Mouse (Mus musculus) heart, postnatal 10 days (tissue): ENCODE data around the gene Cep250. TPM values are rescaled to one million over a fixed set of nuclear protein-coding genes. Genes with fewer than 3 reads are reported as not detected.

Experiments used
- DNase-seq, 2 experiments: peaks; one replicate each; pipeline ENCODE4 v3.0.0; 2021
- intact Hi-C: fragments of 180-260 bp; cut with DNase I; formaldehyde crosslinking; loops from one replicate; pipeline ENCODE4 v1.15.1; 2025
- total RNA-seq, 2 experiments: library from RNA; stranded (reverse); gene quantifications; 2 replicates each; pipeline ENCODE4 v1.2.3; 2021

Gene Cep250
- total RNA-seq, 2 experiments from 2014 or later, result 8.8 to 11.1 TPM

DNA sequence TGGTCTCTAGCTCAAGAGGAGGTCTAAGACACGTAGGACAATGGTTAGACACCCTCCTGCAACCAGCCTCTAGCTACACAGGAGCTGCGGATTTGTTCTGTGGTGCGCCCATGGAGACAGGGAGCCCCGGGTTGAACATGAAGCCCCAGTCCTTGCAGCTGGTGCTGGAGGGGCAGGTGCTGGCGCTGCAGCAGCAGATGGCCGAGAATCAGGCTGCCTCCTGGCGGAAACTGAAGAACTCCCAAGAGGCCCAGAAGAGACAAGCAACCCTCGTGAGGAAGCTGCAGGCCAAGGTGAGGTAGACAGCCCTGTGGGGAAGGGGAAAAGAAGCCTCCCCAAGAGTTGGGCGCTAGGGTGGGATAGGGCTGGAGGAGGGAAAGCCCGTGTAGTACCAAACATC is 5.6 kb downstream of the Cep250 start:
- intact Hi-C loops, result loop anchor here (2.0 kb wide), 2 partner anchors 181 to 317 kb away; no protein-coding TSS in a partner anchor
- no peak for DNase-seq

DNA sequence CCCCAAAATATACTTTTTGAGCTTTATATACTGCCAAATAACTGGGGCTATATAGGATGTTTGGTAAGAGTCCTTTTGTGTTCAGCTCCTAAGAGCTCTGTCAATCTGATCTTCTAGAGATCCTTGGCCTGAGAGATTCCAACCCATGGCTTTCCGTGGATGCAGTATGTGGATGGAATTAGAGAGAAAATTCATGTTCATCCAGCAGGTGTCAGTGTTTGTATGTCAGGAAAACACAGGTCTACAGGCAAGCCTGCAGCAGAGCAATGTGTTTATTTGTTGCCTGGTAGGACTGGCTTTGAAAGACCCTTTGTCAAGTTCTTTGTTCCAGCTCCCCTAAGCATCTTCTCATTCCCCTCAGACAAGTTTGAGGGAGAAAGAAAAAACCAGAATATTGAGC is 6.7 kb downstream of the Cep250 start:
- peak; percentile 44 to 65 for DNase-seq
- intact Hi-C loops, result loop anchor here (2.0 kb wide), 2 partner anchors 180 to 316 kb away; no protein-coding TSS in a partner anchor

DNA sequence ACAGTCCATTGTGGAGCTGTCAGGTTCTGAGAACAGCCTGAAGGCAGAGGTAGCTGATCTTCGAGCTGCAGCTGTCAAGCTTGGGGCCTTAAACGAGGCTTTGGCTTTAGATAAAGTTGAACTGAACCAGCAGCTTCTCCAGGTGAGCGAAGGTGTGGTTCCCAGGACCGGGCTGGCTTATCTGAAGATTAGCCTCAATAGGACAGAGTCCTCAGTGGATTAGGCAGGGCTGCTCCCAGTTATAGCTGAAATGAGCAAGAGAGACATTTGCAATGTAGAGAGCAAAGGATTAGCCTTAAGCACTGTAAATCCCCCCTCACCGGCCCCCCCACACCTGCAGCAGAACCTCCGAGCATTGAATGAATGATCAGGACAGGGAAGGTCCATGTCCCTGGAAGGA is 17.1 kb downstream of the Cep250 start:
- intact Hi-C loops, result no loop called here
- no peak for DNase-seq

DNA sequence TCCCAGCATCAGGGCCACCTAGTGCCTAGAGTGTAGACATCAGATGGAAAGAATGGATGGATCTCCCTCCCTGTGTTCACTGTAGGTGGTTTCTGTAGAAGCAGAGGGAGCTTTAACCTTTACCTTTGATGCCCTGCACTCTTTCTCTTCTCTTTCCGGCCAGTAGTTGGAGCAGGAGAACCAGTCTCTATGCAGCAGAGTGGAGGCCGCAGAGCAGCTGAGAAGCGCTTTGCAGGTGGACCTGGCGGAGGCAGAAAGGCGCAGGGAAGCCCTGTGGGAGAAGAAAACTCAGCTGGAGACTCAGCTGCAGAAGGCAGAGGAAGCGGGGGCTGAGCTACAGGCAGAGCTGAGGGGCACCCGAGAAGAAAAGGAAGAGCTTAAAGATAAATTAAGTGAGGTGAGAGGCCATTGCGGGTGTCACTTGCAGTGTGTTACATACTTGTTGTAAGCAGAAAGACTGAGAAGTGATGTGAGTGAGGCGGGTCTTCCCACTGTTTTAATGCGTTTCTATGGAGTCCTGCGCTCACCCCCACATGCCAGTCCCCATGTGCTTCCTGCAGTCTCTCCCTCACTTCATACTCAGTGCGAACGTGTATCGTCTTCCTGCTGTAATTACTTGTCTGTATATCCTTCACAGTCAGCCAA is 18.0 kb downstream of the Cep250 start:
- no peak for DNase-seq
- intact Hi-C loops, result no loop called here

DNA sequence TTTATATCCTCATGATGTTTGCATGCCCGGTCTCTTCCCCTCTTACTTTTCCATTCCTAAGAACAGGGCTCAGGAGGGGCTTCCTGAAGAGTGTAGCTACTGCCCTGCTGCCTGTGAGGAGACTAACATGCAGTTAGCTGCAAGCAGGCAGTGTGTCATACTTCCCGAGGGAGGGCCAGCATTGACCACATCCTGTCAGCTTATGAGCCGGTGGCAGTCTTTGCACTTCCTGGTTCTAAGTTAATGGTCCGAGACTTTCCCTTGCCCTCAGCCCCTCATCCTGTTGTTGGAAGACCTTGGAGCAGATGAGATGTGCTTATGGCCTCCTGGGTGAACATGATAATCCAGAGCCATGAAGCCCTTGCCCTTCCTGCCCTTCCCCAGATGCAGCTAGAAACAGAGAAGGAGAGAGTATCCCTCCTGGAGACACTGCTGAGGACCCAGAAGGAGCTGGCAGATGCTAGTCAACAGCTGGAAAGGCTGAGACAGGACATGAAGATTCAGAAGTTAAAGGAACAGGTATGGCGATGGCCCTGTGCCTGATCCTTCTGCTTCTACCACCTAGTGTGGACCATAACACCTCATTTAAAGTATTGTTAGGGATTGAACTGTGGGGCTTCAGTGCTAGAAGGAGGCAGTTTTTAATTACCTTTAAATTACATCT is 23.2 kb downstream of the Cep250 start:
- intact Hi-C loops, result no loop called here
- DNase-seq, result peak; percentile 54 to 60

DNA sequence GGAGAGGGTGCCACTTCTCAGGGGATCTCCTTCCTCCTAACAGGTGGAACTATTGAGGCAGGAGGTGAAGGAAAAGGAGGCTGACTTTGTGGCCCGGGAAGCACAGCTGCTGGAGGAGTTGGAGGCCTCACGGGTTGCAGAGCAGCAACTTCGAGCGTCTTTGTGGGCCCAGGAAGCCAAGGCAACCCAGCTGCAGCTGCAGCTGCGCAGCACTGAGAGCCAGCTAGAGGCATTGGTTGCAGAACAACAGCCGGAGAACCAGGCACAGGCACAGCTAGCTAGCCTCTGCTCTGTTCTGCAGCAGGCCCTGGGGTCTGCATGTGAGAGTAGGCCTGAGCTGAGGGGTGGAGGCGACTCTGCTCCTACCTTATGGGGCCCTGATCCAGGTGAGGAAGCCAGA is 29.5 kb downstream of the Cep250 start:
- no peak for DNase-seq
- intact Hi-C loops, result no loop called here

DNA sequence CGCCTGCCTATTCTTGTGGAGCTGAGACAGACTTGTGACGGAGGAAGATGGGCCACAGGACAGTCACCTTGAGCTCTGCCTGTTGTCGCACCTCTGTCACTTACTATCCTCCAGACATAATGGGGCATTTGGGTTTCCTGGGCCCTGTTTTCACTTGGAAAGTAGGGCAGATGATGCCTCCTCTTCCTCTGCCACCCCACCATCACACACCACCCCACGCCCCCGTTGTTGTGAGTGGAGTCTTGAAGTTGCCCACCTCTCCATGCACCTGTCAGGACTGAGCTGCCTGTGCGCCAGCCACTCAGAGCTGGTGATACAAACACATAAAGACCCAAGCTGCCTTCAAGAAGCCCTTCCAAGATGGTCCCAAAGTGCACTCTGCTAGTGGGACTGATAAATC is 30.9 kb downstream of the Cep250 start:
- no peak for DNase-seq
- intact Hi-C loops, result no loop called here

DNA sequence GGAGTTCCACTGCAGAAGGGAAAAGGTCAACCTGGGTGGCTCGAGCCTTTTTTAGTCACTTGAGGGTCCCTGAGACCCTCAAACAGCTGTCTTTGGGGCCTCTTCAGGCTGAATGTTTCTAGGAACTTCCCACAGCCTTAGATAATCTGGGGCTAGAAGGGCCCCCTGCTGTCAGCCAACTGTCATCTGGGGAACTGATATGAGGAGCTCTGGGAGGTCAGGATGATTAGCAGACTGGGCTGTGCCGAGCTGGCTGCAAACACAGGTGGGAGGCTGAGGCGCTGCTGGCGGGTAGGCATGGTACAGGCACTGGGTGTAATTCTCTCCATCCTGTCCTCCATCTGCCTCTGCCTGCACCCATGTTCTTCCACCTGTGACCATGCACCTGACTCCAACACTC is 32.8 kb downstream of the Cep250 start:
- intact Hi-C loops, result no loop called here
- no peak for DNase-seq

DNA sequence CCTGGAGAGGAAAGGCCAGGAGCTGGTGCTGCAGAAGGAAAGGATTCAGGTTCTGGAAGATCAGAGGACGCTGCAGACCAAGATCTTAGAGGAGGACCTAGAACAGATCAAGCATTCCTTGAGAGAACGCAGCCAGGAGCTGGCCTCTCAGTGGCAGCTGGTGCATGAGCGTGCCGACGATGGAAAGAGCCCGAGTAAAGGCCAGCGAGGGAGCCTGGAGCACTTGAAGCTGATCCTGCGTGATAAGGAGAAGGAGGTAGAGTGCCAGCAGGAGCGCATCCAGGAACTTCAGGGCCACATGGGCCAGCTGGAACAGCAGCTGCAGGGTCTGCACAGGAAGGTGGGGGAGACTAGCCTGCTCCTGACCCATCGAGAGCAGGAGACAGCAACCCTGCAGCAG is 34.9 kb downstream of the Cep250 start:
- intact Hi-C loops, result no loop called here
- no peak for DNase-seq

DNA sequence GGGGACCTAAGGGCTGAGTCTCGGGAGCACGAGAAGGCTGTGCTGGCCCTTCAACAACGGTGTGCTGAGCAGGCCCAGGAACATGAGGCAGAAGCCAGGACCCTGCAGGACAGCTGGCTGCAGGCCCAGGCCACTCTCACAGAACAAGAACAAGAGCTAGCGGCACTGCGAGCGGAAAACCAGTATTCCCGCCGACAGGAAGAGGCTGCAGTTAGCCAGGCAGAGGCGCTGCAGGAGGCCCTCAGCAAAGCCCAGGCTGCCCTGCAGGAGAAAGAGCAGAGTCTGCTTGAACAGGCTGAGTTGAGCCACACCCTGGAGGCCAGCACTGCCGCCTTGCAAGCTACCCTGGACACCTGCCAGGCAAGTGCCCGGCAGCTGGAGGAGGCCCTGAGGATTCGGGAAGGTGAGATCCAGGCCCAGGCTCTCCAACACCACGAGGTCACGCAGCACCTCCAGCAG is 35.6 kb downstream of the Cep250 start:
- DNase-seq, result peak; percentile 75 to 80
- intact Hi-C loops, result no loop called here

DNA sequence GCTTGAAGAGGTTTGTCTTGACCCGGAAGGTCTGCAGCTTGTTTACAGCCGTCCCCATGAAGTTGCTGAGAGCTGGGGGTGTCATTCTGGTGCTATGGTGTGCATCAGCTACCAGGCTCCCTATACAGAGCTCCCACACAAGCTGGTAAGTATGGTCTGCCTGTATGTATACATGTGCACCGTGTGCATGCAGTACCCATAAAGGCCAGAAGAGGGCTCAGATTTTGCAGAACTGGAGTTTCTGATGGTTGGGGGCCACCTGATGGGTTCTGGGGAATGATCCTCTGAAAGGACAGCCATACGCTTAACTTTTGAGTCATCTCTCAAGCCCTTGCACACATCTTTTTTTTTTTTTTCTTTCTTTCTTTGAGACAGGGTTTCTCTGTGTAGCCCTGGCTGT is 49.1 kb downstream of the Cep250 start:
- no peak for DNase-seq
- intact Hi-C loops, result loop anchor here (5.0 kb wide), 1 partner anchor 102 kb away; no protein-coding TSS in a partner anchor

DNA sequence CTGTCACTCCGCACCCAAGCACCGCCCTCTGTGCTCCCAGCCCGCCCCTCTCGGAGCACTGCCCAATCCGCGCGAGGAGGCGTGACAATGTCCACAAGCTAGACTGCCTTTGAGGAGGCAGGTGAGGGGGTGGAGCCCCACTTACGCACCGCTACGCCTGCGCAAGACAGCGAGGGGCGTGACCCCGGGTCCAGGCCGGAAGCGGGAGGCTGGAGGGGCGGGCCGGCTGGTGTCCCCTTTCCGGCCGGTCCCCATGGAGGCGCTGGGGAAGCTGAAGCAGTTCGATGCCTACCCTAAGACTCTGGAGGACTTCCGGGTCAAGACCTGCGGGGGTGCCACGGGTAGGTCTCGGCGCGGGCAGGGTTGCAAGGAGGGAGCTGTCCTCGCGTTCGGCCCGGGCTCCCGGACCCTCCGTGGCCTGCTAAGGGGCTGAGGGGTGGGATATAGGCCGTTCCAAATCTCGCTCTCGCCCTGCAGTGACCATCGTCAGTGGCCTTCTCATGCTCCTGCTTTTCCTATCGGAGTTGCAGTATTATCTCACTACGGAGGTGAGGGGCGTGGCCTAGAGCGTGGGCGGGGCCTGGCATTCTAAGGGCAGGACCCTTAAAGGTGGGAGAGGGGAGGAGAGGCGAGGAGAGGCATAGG is 51.8 kb downstream of the Cep250 start, which contains the start of the genes 6430550D23Rik and Ergic3:
6430550D23Rik (minus strand) TSS at position 90 of the 645 bp plus-strand sequence.
Ergic3 (plus strand) TSS at position 158 of the 645 bp plus-strand sequence.
- intact Hi-C loops, result loop anchor here (5.0 kb wide), 1 partner anchor 99 kb away; no protein-coding TSS in a partner anchor
- DNase-seq, result peak; percentile 99

DNA sequence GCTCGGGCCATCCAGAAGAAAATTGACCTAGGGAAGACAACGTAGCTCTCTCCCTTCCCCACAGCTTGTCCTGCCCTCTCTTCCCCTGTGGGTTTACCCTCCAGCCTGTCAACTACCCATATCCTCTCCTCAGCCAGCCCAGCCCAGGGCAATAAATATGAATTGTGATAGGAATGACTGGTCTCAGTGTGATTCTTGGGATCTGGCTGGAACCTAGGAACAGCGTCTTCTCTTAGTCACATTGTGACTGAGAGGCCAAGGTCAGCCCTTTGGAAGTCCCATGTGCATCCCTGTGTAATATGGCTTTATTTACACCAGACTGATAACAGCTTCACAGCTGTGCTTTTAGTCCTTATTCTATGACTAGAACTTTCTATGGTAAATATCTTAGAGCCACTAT is 61.8 kb downstream of the Cep250 start:
- intact Hi-C loops, result no loop called here
- DNase-seq, result no peak

DNA sequence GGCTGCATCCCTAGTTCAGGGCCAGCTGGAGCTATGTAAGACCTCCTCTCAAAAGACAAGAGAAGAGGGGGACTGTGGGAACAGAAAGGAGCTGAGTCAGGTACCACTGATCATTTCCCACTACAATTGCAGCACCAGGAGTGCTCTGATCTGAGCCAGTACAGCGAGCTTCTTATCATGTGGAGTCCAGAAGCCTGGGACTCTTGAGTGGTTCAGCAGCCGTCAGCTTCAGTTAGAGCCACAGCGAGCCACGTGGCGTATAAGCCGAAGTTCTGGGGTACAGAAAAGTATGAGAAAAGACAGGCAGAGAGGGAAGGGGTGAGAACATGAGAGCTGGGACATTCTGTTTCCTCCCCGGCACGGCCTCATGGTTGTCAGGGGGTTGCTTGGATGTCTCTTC is 65.0 kb downstream of the Cep250 start:
- intact Hi-C loops, result no loop called here
- DNase-seq, result no peak

DNA sequence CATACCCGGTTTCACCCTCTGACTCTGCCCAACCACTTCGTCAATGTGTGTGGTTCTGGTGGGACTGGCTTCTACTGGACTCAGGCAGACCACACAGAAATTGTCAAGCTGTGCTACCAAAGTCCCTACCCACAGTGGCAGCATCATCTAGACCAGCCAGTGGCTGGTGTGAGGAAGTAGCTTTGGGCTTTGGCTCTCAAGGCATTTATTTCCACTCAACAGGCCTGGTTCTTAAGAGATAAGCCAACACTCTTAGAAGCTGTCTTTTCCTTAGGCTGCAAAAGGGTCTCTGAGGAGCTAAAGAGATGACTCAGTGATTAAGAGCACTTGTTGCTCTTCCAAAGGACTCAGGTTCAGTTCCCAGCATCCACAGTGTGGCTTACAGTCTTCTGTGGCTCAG is 65.5 kb downstream of the Cep250 start:
- intact Hi-C loops, result no loop called here
- DNase-seq, result no peak

DNA sequence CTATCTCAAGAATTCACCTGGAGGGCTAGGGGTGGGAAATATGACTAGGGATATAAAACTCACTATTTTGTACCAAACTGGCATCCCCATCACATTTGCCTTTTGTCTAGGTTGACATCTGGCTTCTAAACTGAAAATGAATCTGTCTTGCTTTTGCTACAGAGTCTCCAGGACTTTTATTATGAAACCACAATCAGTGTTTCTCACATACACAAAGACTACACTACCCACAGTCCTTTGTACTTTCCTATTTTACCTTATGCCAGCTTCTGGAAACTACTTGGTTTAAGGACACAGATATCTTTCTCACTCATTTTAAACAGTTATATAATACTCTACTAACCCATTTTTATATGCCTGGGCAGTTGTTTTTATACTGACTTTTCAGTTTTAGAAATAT is 69.2 kb downstream of the Cep250 start:
- intact Hi-C loops, result no loop called here
- no peak for DNase-seq

DNA sequence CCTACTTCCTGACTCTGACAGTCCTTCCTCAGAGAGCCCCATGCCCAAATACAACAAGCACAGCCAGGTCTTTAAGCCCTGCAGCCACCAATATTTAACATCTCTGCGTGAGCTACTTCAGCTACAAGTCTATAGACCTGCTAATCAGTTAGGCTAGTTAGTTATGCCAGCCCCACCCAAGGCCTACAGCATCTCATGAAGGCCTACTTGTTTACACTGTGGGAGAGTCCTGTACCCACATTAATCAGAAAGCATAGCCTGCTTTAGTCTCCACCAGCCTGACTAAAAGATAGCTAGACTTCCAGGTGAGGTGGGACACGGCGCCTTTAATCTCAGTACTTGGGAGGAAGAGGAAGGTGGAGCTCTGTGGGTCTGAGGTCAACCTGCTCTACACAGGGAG is 83.1 kb downstream of the Cep250 start:
- intact Hi-C loops, result no loop called here
- DNase-seq, result no peak

DNA sequence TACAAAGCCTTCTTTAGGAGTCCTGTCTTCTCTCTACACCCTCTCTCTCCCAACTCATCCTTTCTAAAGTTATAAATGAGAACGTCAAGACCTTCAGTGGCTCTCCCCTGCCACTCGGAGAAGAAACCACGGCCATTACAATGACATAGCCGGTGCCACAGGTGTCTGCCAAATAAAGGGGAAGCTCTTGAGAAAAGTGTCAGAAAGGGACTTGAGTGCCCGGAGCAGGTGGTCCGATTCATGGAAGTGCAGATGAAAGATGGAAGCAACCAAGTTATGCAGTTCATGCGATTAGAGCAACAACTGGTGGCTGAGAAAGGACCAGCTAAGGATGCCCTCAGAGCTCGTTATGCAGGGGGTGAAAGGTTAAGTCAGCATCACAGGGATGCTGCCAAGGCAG is 86.6 kb downstream of the Cep250 start:
- no peak for DNase-seq
- intact Hi-C loops, result no loop called here

DNA sequence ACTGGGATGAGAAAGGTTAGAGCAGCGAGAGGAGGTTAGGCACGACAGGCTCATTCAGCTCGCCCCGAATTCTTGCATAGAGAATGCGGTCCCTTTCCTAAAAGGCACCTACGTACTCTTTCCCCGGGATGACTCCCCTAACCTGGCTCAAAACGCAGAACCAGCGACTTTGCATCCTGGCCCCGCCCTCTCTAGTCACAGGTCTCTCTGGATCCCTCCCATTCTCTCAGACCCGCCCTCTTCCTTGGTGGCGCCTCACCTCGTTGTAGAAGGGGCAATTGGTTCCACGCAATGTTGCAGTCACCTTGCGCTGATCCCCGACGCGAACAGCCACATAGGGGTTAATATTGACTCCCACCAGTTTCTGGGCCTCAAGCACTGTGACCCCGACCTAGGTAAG is 91.7 kb downstream of the Cep250 start:
- intact Hi-C loops, result no loop called here
- no peak for DNase-seq
